Mouse (Mus musculus) lung, adult 18-20 months (tissue): ENCODE results near the gene Olfr1373.
"Not testable (repeated sequence)": the region's sequence is repeated elsewhere in the genome, so short reads cannot be mapped to it uniquely, and the experiment has no call there.

Experiments used
- DNase-seq, 2 experiments: peaks; one replicate each; pipeline ENCODE4 v3.0.0; 2022; ENCODE audit warnings: mixed read lengths in 2 of 2

The Olfr1373 gene

GRCm38 (mm10) chr11:52145428-52145827, at the start of gene Olfr1373:
Gene Olfr1373 (minus strand): TSS chr11:52145528.
- not testable (repeated sequence) for DNase-seq

DNA sequence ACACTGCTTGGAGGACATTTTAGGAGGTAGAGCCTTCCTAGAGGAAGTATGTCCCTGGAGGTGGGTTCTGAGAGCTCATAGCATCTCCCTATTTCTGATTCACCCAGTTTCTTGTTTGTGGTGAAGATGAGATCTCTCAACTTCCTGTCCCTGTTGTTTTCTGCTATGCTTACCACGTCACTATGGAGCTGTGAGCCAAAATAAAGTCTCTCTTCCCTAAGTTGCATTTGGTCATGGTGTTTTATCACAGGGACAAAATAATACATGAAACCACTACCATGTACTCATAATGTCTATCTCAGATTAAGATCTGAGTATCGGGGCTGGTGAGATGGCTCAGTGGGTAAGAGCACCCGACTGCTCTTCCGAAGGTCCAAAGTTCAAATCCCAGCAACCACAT, 35.3 kb upstream of the Olfr1373 start:
- not testable (repeated sequence) for DNase-seq

- not testable (repeated sequence) for DNase-seq
Measured at GRCm38 (mm10) chr11:52179897-52180296, 34.6 kb upstream of the Olfr1373 start.

DNA sequence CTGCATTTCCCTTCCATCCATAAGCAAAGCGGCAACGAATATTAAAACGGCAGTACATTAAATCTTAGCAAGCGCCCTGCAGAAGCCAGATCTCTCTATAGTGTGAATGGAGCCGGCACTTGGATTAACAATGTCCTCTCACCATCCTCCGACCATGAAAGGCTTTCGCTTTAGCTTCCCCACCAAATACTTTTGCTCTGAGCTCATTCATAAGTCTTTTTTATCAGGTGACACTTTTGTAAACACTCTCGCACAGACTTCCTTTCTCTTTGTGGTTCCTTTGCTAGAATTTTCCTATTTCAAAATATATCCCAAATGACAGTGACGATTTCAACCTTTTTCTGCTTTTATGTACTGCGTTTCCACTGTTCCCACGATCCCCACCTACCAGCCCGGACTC, 23.1 kb upstream of the Olfr1373 start:
- DNase-seq: no peak

GRCm38 (mm10) chr11:52167901-52168302, 22.6 kb upstream of the Olfr1373 start:
- peak; percentile 17 to 23 for DNase-seq

DNA sequence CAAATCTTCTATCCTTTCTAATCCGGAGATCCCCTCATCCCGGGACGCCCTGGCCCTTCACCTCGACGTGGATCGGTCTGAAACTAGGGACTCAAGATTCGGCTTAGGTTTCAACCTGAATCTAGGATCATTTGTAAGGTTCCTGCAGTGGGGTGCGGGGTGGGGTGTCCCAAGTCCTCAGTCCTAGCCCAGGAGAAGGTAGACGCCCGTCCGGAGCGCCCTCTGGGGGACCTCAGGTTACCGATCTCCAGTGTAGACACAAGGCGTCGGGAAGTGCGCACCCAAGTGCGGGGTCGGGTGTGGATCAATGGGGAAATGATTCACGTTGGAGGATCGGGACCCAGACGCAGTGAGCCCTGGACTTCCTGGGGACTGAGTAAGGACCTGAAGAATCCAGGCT, 21.8 kb upstream of the Olfr1373 start:
- peak; percentile 46 to 48 for DNase-seq

- DNase-seq: peak; percentile 63 to 66
Measured at GRCm38 (mm10) chr11:52163926-52164325, 18.6 kb upstream of the Olfr1373 start.

- DNase-seq: peak in 1 of 2 experiments; percentile 50
Measured at GRCm38 (mm10) chr11:52143675-52144074, 1.7 kb downstream of the Olfr1373 start.

GRCm38 (mm10) chr11:52130451-52131068, 14.8 kb downstream of the Olfr1373 start:
- no peak for DNase-seq

DNA sequence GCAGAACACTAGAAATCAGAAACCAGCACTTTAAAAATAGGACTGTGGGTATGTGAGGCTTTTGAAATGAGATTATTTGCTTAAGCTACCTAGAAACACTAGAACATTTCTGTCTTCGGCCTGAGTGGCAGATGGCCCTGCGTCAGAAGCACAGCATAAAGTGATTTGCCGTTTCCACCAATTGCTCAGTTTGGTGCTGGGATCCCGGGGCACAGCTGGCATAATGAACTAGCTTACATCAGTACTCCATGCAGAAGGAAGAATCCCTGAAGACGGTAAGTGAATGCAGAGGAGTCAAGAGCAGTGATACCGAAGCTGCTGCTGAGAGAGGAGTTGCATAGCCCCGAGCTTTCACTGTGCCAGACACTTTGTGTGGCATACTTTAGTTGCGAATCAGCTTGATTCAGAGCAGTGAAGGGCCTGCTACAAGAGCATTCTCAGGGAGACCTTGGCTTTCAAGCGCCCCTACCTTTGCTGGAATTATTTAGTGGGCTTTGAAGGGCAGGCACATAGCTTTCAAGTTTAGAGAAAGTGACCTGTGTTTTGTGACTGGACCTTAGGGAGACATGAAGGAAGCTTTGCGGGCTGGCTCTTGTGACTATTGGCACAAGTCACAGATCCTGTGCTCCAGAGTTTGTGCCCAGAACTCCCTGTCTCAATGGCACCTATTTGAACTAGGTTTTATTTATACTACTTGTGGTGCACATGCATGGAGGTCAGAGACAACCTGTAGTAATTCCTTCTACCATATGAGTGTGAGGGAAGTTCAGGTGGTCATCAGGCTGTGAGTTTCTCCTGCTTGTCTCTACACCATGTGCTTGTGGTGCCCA, 15.5 kb downstream of the Olfr1373 start:
- DNase-seq: peak in 1 of 2 experiments; percentile 40

- DNase-seq: peak in 1 of 2 experiments; percentile 16
Measured at GRCm38 (mm10) chr11:52129171-52129570, 16.2 kb downstream of the Olfr1373 start.

DNA sequence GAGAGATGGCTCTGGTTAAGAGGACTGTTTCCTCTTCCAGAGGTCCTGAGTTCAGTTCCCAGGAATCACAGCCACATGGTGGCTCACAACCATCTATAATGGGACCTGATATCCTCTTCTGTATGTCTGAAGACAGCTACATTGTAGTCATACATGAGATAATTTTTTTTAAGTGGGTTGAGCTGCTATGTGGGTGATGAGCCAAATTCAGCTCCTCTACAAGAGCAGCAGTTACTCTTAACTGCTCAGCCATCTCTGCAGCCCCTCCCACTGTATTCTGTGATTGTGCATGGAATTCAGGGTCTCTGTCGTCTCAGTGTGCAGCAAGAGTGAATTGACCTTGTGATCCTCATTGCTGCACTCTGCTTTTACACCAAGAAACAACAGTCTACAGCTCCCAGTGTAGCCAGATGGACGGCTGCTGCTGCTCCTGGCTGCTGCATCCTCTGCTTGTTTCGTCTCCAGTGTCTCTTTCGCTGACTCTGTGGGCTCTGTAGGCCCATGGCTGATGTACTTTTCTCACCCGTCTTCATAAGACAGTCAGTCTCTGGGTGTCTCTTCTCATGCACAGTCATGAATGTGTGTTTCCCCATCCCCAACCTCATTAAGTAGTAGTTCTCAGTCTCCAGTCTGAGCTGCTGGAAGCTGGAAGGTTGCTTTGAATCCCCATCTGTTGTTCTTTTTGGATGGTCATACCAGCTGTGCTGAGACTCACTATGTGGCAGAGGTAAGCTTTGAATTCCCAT, 16.8 kb downstream of the Olfr1373 start:
- DNase-seq: no peak

GRCm38 (mm10) chr11:52127760-52128159, 17.6 kb downstream of the Olfr1373 start:
- no peak for DNase-seq

DNA sequence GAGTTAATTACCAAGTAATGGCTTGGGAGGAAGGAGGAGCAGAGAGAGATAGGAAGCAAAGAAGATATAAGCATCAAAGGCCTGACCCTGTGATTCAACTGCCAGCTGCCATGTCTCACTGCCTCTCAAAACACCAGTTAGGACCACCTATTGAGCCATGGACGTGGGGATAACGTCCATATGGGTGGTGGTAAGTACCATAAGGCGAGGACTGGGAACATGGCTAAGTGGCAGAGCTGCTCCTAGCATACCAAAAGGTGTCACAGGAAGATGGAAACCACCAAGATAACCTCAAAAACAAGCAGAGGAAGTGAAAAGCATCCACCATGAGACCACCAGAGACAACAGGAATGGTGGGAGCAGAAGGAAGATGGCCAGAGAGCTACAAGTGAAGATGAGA, 18.2 kb downstream of the Olfr1373 start:
- no peak for DNase-seq

GRCm38 (mm10) chr11:52124468-52124867, 20.9 kb downstream of the Olfr1373 start:
- no peak for DNase-seq

- no peak for DNase-seq
Measured at GRCm38 (mm10) chr11:52122045-52122444, 23.3 kb downstream of the Olfr1373 start.

DNA sequence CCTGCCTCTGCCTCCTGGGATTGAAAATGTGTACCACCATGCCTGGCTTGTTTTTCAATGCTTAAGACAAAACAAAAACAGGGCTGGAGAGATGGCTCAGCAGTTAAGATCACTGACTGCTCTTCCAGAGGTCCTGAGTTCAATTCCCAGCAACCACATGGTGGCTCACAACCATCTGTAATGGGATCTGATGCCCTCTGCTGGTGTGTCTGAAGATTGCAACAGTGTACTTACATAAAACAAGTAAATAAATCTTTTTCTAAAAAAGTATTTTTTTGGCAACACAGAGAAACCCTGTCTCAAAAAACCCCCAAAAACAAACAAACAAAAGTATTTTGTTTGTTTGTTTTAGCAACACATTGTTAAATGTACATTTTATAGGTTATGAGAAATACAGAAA, 24.9 kb downstream of the Olfr1373 start:
- DNase-seq: not testable (repeated sequence)

- no peak for DNase-seq
Measured at GRCm38 (mm10) chr11:52117156-52117555, 28.2 kb downstream of the Olfr1373 start.

DNA sequence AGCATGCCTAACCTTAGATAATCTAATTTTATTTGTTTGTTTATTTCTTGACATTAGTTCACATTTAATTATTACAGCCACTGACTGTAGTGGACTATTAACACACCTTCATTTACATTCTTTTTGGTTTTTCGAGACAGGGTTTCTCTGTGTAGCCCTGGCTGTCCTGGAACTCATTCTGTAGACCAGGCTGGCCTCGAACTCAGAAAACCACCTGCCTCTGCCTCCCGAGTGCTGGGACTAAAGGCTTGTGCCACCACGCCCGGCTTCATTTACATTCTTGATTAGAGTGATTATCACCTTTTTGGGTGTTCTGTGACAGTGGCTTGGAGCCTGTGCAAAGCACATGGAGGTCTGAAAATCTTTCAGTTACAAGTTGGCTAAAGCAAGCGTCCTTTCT, 29.2 kb downstream of the Olfr1373 start:
- DNase-seq: not testable (repeated sequence)

DNA sequence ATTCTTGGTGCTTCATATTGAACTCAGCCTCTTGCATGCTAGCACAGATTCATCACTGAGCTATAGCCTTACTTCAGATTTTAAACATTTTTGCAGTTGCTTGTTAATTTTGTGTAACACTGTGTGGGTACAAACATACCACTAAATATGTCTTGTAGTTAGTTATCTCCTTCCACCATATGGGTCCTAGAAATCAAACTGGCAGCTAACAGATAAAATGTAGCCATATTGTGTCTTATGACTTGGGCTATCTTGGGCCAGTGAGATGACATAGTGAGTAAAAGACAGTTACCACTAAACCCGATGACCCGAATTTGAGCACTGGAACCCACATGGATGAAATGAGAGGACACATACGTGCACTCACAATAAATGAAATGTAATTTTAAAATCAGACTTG, 29.8 kb downstream of the Olfr1373 start:
- DNase-seq: no peak

DNA sequence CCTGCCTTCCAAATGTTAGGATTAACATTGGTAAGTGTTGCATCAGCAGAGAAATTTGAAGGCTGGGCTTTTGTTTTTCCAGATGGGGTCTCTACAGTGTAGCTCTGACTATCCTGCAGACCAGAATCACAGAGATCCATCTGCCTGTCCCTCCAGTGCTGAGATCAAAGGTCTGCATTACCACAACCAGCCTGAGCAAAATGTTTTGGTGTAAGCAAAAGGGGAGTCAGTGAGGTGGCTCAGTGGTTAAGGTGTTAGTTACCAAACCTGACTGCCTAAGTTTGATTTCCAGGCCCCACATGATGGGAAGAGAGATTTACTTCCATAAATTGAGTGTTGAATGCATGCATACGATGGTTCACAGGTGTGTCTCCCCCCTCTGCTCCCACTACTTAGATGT, 35.9 kb downstream of the Olfr1373 start:
- no peak for DNase-seq

DNA sequence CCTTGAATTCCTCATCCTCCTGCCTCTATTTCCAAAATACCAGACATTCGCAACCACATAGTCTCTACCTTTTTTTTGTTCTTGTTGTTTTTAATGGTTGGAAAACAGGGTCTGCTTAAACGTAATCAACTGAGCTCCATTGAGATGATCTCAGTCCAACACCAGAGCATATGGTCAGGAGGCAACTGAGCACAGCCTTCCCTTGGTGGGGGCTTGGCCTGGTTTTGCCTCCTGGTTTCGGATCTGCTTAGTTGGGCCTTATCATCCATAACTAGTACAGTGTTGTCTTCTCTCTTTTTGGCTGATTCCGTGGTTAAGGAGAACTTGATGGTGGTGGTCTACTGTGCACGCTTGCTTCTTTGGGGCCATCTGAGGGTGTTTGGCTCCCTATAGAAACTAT, 36.5 kb downstream of the Olfr1373 start:
- no peak for DNase-seq

- DNase-seq: no peak
Measured at GRCm38 (mm10) chr11:52106438-52106837, 38.9 kb downstream of the Olfr1373 start.
